Mouse (Mus musculus) MEL (cell line): ENCODE results near the gene Agap2. TPM values are rescaled to one million over a fixed set of nuclear protein-coding genes. Genes with fewer than 3 reads are reported as not detected.

ENCODE experiments used
- DNase-seq: peaks from one replicate; pipeline ENCODE4 v3.0.0; 2011; ENCODE audit warnings: low read depth, low spot score
- H3K27ac ChIP-seq: 2 replicates; pipeline ENCODE4 v1.5.1; 2012; ENCODE audit warnings: low read depth, mild to moderate bottlenecking, control low read depth, low read length, moderate library complexity; ENCODE audit not compliant: control insufficient read depth
- H3K27me3 ChIP-seq, 2 experiments: fragments of 150-350 bp in 1 of 2; sonication (generic) in 1 of 2; 2 replicates each; pipeline ENCODE4 v1.6.1; 2012; ENCODE audit warnings: low read length in 2 of 2, mild to moderate bottlenecking in 2 of 2, improper control_type of control experiment in 1 of 2, moderate library complexity in 1 of 2; ENCODE audit not compliant: insufficient read depth in 2 of 2, control insufficient read depth in 1 of 2
- H3K36me3 ChIP-seq, 2 experiments: 2 replicates each; pipeline ENCODE4 v1.6.1; 2012 to 2014; ENCODE audit warnings: low read length in 2 of 2, improper control_type of control experiment in 1 of 2, inconsistent platforms in 1 of 2, mild to moderate bottlenecking in 1 of 2; ENCODE audit not compliant: insufficient read depth in 2 of 2, control insufficient read depth in 1 of 2
- H3K4me1 ChIP-seq, 2 experiments: fragments of 150-350 bp in 1 of 2; sonication (generic) in 1 of 2; 2 replicates each; pipeline ENCODE4 v1.6.1; 2012; ENCODE audit warnings: low read length in 2 of 2, improper control_type of control experiment in 1 of 2, mild to moderate bottlenecking in 1 of 2; ENCODE audit not compliant: insufficient read depth in 2 of 2, control insufficient read depth in 1 of 2
- H3K4me3 ChIP-seq, 2 experiments: fragments of 150-350 bp in 1 of 2; sonication (generic) in 1 of 2; 2 replicates each; pipeline ENCODE4 v1.5.1; 2012; ENCODE audit warnings: low read depth in 2 of 2, low read length in 2 of 2, mild to moderate bottlenecking in 2 of 2, moderate library complexity in 2 of 2, control low read depth in 1 of 2, improper control_type of control experiment in 1 of 2; ENCODE audit not compliant: control insufficient read depth in 1 of 2, insufficient read depth in 1 of 2
- H3K79me2 ChIP-seq: 2 replicates; pipeline ENCODE4 v1.6.1; 2012; ENCODE audit warnings: mild to moderate bottlenecking, low read length, moderate library complexity; ENCODE audit not compliant: control insufficient read depth, poor library complexity, insufficient read depth
- H3K9ac ChIP-seq: 2 replicates; pipeline ENCODE4 v1.6.1; 2012; ENCODE audit warnings: low read depth, mild to moderate bottlenecking, control low read depth, low read length, moderate library complexity; ENCODE audit not compliant: control insufficient read depth, poor library complexity, severe bottlenecking
- H3K9me3 ChIP-seq: fragments of 150-350 bp; sonication (generic); replicated peaks from 2 replicates; pipeline ENCODE4 v1.6.1; 2012; ENCODE audit warnings: mild to moderate bottlenecking, low read length, improper control_type of control experiment, moderate library complexity; ENCODE audit not compliant: insufficient read depth
- BHLHE40 ChIP-seq: IDR thresholded peaks from 2 replicates; pipeline ENCODE4 v1.6.1; 2012; ENCODE audit warnings: low read depth, mild to moderate bottlenecking, inconsistent platforms, low read length, improper control_type of control experiment, borderline replicate concordance
- CHD1 ChIP-seq: IDR thresholded peaks from 2 replicates; pipeline ENCODE4 v1.6.1; 2012; ENCODE audit warnings: low read depth, mild to moderate bottlenecking, inconsistent platforms, low read length, improper control_type of control experiment
- CTCF ChIP-seq, 3 experiments: IDR thresholded peaks in 2 of 3; conservative IDR thresholded peaks in 1 of 3; 2 replicates each; pipeline ENCODE4 v1.5.1; 2011 to 2012; ENCODE audit warnings: low read length in 3 of 3, low read depth in 2 of 3, mild to moderate bottlenecking in 2 of 3, improper control_type of control experiment in 1 of 3, inconsistent platforms in 1 of 3, mixed read lengths in 1 of 3, moderate library complexity in 1 of 3; ENCODE audit not compliant: control insufficient read depth in 1 of 3, insufficient read depth in 1 of 3, poor library complexity in 1 of 3, severe bottlenecking in 1 of 3
- ELF1 ChIP-seq: IDR thresholded peaks from 2 replicates; pipeline ENCODE4 v1.6.1; 2014; ENCODE audit warnings: low read depth, mild to moderate bottlenecking, inconsistent platforms, low read length, improper control_type of control experiment, moderate library complexity
- ETS1 ChIP-seq: IDR thresholded peaks from 2 replicates; pipeline ENCODE4 v1.6.1; 2012; ENCODE audit warnings: low read depth, mild to moderate bottlenecking, inconsistent platforms, low read length, improper control_type of control experiment, moderate library complexity
- HCFC1 ChIP-seq: IDR thresholded peaks from 2 replicates; pipeline ENCODE4 v1.6.1; 2012; ENCODE audit warnings: low read depth, mild to moderate bottlenecking, inconsistent platforms, low read length, improper control_type of control experiment, moderate library complexity
- KAT2A ChIP-seq: conservative IDR thresholded peaks from 2 replicates; pipeline ENCODE4 v1.6.1; 2012; ENCODE audit warnings: low read depth, low read length, improper control_type of control experiment, inconsistent platforms
- MEF2A ChIP-seq: IDR thresholded peaks from 2 replicates; pipeline ENCODE4 v1.6.1; 2014; ENCODE audit warnings: low read depth, mild to moderate bottlenecking, inconsistent platforms, low read length, improper control_type of control experiment; ENCODE audit not compliant: poor library complexity, insufficient replicate concordance, severe bottlenecking; ENCODE audit errors: extremely low read depth
- MYC ChIP-seq: IDR thresholded peaks from 2 replicates; pipeline ENCODE4 v1.6.1; 2011; ENCODE audit warnings: low read depth, mild to moderate bottlenecking, low read length, improper control_type of control experiment, moderate library complexity
- NELFE ChIP-seq: IDR thresholded peaks from 2 replicates; pipeline ENCODE4 v1.6.1; 2011; ENCODE audit warnings: low read depth, low read length, improper control_type of control experiment
- NRF1 ChIP-seq: IDR thresholded peaks from 2 replicates; pipeline ENCODE4 v1.6.1; 2014; ENCODE audit warnings: low read depth, mild to moderate bottlenecking, inconsistent platforms, low read length, improper control_type of control experiment, moderate library complexity; ENCODE audit not compliant: poor library complexity, insufficient read depth, severe bottlenecking
- TBP ChIP-seq: IDR thresholded peaks from 2 replicates; pipeline ENCODE4 v1.8.0; 2011; ENCODE audit warnings: low read depth, low read length, improper control_type of control experiment
- TCF12 ChIP-seq: IDR thresholded peaks from 2 replicates; pipeline ENCODE4 v1.6.1; 2014; ENCODE audit warnings: low read depth, mild to moderate bottlenecking, inconsistent platforms, low read length, improper control_type of control experiment, moderate library complexity
- UBTF ChIP-seq: IDR thresholded peaks from 2 replicates; pipeline ENCODE4 v1.6.1; 2012; ENCODE audit warnings: low read depth, mild to moderate bottlenecking, inconsistent platforms, low read length, improper control_type of control experiment, moderate library complexity, borderline replicate concordance; ENCODE audit not compliant: insufficient read depth
- USF2 ChIP-seq, 2 experiments: IDR thresholded peaks; 2 replicates each; pipeline ENCODE4 v1.6.1; 2011 to 2012; ENCODE audit warnings: improper control_type of control experiment in 2 of 2, low read length in 2 of 2, borderline replicate concordance in 1 of 2, inconsistent platforms in 1 of 2, low read depth in 1 of 2, mild to moderate bottlenecking in 1 of 2; ENCODE audit not compliant: insufficient read depth in 1 of 2
- ZC3H11A ChIP-seq: IDR thresholded peaks from 2 replicates; pipeline ENCODE4 v1.6.1; 2012; ENCODE audit warnings: low read depth, mild to moderate bottlenecking, inconsistent platforms, low read length, improper control_type of control experiment
- ZNF384 ChIP-seq: IDR thresholded peaks from 2 replicates; pipeline ENCODE4 v1.6.1; 2012; ENCODE audit warnings: low read depth, mild to moderate bottlenecking, inconsistent platforms, low read length, improper control_type of control experiment
- polyA plus RNA-seq, 2 experiments: library from polyadenylated mRNA; stranded (reverse) in 1 of 2; unstranded in 1 of 2; fragments of >175 nt in 1 of 2; fragments of >200 nt in 1 of 2; gene quantifications; 2 replicates each; pipeline versions ENCODE4 v1.2.1 to v1.2.4; 2012; ENCODE audit warnings: low replicate concordance in 2 of 2, low read depth in 1 of 2; ENCODE audit not compliant: insufficient read length in 2 of 2, insufficient read depth in 1 of 2, missing spikeins in 1 of 2
- total RNA-seq: library from RNA; depleted of rRNA; stranded (reverse); fragments of 300-350 nt; gene quantifications from 2 replicates; pipeline ENCODE4 v1.2.3, GENCODE M21; 2012

Gene Agap2
- total and polyA plus RNA-seq, 3 experiments: 0.04 to 0.46 TPM; not detected in 1

- no peak for TF ChIP-seq MEF2A
- peak; percentile 98 for TF ChIP-seq MYC
Observed at GRCm38 (mm10) chr10:127041774-127042338, 33.2 kb upstream of the Agap2 start (continued).

GRCm38 (mm10) chr10:127042468-127043115 is 32.5 kb upstream of the Agap2 start:
- Histone ChIP-seq H3K9ac (peak overlapping the region; percentile 98), H3K27ac (peak overlapping the region; percentile 68), H3K4me3 (peak overlapping the region; percentile 88 to 96), H3K79me2 (peaks cover 4% of the 10 kb centered on the region; the same call in 1 of the 2 replicates), H3K36me3 (no peaks in the 10 kb centered on the region; a peak in 1 of 4 replicates), H3K9me3 (no peaks in the 10 kb centered on the region), H3K4me1 (no peaks in the 10 kb centered on the region), H3K27me3 (no peaks in the 10 kb centered on the region)
- no peak for DNase-seq
- TF ChIP-seq HCFC1: no peak
- TF ChIP-seq NRF1: no peak
- TF ChIP-seq NELFE: no peak
- no peak for TF ChIP-seq CHD1
- no peak for TF ChIP-seq MYC
- peak; percentile 52; the same call in 1 of the 2 replicates for TF ChIP-seq ZNF384
- peak; percentile 95 for TF ChIP-seq TBP
- TF ChIP-seq UBTF: no peak
- TF ChIP-seq ELF1: no peak
- 0 out of 2 replicates have a peak, but pooled peaks have one; percentile 0 for TF ChIP-seq ETS1
- no peak for TF ChIP-seq MEF2A
- TF ChIP-seq, all 39 proteins: peak for 3

- Histone ChIP-seq H3K4me1 (no peaks in the 10 kb centered on the region), H3K27ac (no peak overlapping the region), H3K79me2 (peaks cover 4% of the 10 kb centered on the region; the same call in 1 of the 2 replicates), H3K36me3 (no peaks in the 10 kb centered on the region; a peak in 1 of 4 replicates), H3K4me3 (no peak overlapping the region), H3K9me3 (no peaks in the 10 kb centered on the region), H3K9ac (no peak overlapping the region), H3K27me3 (no peaks in the 10 kb centered on the region)
- no peak for DNase-seq
- no peak for TF ChIP-seq KAT2A
- TF ChIP-seq TCF12: no peak
- no peak for TF ChIP-seq ZC3H11A
- TF ChIP-seq UBTF: no peak
- no peak for TF ChIP-seq TBP
- no peak for TF ChIP-seq USF2 (IDR thresholded peaks at IDR 0.05; ENCODE audit: borderline replicate concordance in 1 of 2, insufficient read depth in 1 of 2, low read depth in 1 of 2, low read length in 2 of 2)
- no peak for TF ChIP-seq CTCF (IDR thresholded peaks at IDR 0.05 in 2 of 3, conservative IDR thresholded peaks at IDR 0.05 in 1 of 3; ENCODE audit: control insufficient read depth in 1 of 3, insufficient read depth in 1 of 3, low read depth in 2 of 3, low read length in 3 of 3, poor library complexity in 1 of 3, severe bottlenecking in 1 of 3)
- no peak for TF ChIP-seq BHLHE40
Observed at GRCm38 (mm10) chr10:127043187-127043586, 31.9 kb upstream of the Agap2 start.
